Mouse (Mus musculus) adrenal gland, adult 18-20 months (tissue): ENCODE measurements around the gene Ppp1r13b. TPM values are rescaled to one million over a fixed set of nuclear protein-coding genes. Genes with fewer than 3 reads are reported as not detected.

Source experiments
- DNase-seq, 2 experiments: peaks; one replicate each; pipeline ENCODE4 v3.0.0; 2021 to 2022; ENCODE audit warnings: low spot score in 2 of 2
- total RNA-seq, 2 experiments: library from RNA; stranded (reverse); gene quantifications; 1 replicate in 1 of 2; 2 replicates in 1 of 2; pipeline ENCODE4 v1.2.3; 2021

The Ppp1r13b gene
- total RNA-seq, 2 experiments from 2014 or later, result 16.2 to 19.4 TPM

- no peak for DNase-seq
Measured at GRCm38 (mm10) chr12:111923117-111923516, 15.2 kb upstream of the Ppp1r13b start.

- DNase-seq, result no peak
Measured at GRCm38 (mm10) chr12:111920046-111920445, 12.1 kb upstream of the Ppp1r13b start.

- DNase-seq, result no peak
Measured at GRCm38 (mm10) chr12:111916514-111917217, 8.8 kb upstream of the Ppp1r13b start.

- no peak for DNase-seq
Measured at GRCm38 (mm10) chr12:111915781-111916180, 7.9 kb upstream of the Ppp1r13b start.

- DNase-seq, result no peak
Measured at GRCm38 (mm10) chr12:111914031-111914430, 6.1 kb upstream of the Ppp1r13b start.

GRCm38 (mm10) chr12:111912802-111913201 lies 4.9 kb upstream of the Ppp1r13b start:
- DNase-seq, result no peak

- DNase-seq, result no peak
Measured at GRCm38 (mm10) chr12:111911796-111912195, 3.9 kb upstream of the Ppp1r13b start.

- no peak for DNase-seq
Measured at GRCm38 (mm10) chr12:111911171-111911760, 3.4 kb upstream of the Ppp1r13b start.

- no peak for DNase-seq
Measured at GRCm38 (mm10) chr12:111908997-111909550, 1.2 kb upstream of the Ppp1r13b start.

GRCm38 (mm10) chr12:111907421-111907891 lies 454 bp downstream of the Ppp1r13b start:
- DNase-seq, result peak; percentile 69 to 76

- no peak for DNase-seq
Measured at GRCm38 (mm10) chr12:111906309-111906875, 1.5 kb downstream of the Ppp1r13b start.

GRCm38 (mm10) chr12:111902488-111902887 lies 5.4 kb downstream of the Ppp1r13b start:
- no peak for DNase-seq

GRCm38 (mm10) chr12:111901105-111901875 lies 6.6 kb downstream of the Ppp1r13b start:
- DNase-seq, result no peak

- no peak for DNase-seq
Measured at GRCm38 (mm10) chr12:111899646-111900045, 8.3 kb downstream of the Ppp1r13b start.

- no peak for DNase-seq
Measured at GRCm38 (mm10) chr12:111898686-111899085, 9.2 kb downstream of the Ppp1r13b start.

GRCm38 (mm10) chr12:111896908-111897661 lies 10.8 kb downstream of the Ppp1r13b start:
- no peak for DNase-seq

- peak; percentile 42 to 54 for DNase-seq
Measured at GRCm38 (mm10) chr12:111894082-111894481, 13.8 kb downstream of the Ppp1r13b start.

GRCm38 (mm10) chr12:111892981-111893380 lies 14.9 kb downstream of the Ppp1r13b start:
- DNase-seq, result no peak

- no peak for DNase-seq
Measured at GRCm38 (mm10) chr12:111891800-111892199, 16.1 kb downstream of the Ppp1r13b start.

- no peak for DNase-seq
Measured at GRCm38 (mm10) chr12:111889251-111889650, 18.7 kb downstream of the Ppp1r13b start.
